Mouse (Mus musculus): Measurements from ENCODE around the gene Nrg3.
"Not testable (repeated sequence)": the region's sequence is repeated elsewhere in the genome, so short reads cannot be mapped to it uniquely, and the experiment has no call there.

The Nrg3 gene

DNA sequence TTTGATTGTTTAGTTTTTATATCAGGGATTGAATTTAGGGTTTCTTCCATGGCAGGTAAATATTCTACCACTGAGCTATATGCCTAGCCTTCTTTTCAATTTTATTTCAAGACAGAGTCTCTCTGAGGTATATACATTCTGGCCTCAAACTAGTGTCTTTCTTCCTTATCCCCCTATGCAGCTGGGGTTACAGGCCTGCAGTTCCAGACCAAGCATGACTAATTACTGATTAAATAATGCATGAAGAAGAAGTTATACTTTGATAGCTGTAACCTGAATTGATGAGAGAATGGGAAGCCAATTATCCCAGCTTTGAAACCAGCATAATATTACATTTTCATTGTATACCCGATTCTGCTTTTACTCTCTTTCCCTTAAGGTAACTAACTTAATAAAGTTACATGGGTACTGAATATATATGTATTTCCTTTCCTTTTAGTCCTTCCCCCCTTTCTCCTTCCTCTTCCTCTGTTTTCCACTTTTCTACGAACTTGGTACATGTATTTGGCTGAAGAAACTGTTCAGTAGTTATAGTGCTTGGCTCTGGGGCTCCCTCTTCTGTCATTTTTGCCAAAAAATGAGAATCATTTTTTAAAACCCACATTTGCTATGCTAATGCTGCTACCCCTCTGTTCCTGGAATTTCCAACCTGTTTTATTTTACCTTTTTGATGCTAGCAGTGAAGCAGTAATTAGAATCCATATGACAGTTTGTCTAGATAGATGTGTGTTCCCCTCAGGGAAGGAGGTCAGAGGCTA lies 843.8 kb downstream of the Nrg3 start:
- no peak for DNase-seq (ENCODE audit: low spot score in 2 of 2)

DNA sequence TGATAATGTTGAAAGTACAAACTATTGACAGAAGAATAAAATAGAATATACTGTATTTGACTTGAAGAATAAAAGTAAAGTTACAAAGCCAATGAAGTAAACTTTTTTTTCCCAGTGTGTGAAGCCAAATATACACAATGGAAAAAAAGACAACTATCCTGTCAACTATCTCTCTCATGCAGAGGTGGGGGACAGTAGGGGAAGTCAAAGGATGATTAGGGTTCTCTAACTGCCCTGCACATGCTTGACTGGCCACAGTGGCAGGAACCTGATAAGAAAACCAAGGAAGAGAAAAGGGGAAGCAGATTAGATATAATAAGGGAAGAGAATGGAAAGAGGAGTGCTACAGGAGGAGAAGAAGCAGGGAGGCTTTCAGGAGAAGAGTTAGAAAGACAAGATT lies 855.9 kb downstream of the Nrg3 start:
- DNase-seq (ENCODE audit: low spot score in 2 of 2) = no peak

- DNase-seq (ENCODE audit: low spot score in 2 of 2) = no peak
Measured at GRCm38 (mm10) chr14:38597735-38598134, 875.2 kb downstream of the Nrg3 start.

DNA sequence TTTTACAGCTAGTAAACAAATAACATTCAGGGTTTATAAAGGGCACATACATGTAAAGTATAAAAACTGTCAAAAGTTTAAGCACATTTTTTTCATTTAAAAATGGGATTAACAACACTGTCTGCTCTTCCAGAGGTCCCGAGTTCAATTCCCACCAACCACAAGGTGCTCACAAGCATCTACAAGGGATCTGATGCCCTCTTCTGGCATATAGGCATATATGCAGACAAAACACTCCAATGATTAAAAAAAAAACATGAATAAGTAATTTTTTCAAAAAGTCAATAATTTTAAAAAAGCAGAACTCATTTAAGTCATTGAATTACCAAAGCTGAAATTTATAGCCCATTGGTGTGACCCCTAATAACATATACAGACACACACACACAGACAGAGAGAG lies 878.6 kb downstream of the Nrg3 start:
- DNase-seq (ENCODE audit: low spot score in 2 of 2) = no peak

GRCm38 (mm10) chr14:38576796-38577195 lies 896.1 kb downstream of the Nrg3 start:
- no peak for DNase-seq (ENCODE audit: low spot score in 2 of 2)

GRCm38 (mm10) chr14:38568184-38568583 lies 904.7 kb downstream of the Nrg3 start:
- DNase-seq (ENCODE audit: low spot score in 2 of 2) = no peak

GRCm38 (mm10) chr14:38566182-38566581 lies 906.7 kb downstream of the Nrg3 start:
- DNase-seq (ENCODE audit: low spot score in 2 of 2) = no peak

DNA sequence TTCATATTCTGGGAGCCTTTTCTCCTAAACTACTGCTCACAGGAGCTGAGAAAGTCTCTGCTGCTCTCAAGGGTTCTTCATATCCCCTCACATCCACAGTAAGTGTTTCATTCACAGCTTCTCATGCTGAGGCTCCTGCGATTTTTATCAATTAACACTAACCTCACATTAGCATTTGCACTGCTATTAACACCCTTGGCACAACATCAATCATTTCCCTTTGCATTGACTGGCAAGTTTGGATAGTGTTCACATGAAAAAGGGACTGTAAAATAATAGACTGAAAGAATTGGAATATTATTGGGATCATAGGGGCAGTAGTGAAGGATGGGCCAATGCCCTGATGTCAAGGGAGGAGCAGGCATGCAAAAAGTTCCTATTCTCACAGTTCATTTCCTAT lies 918.3 kb downstream of the Nrg3 start:
- DNase-seq (ENCODE audit: low spot score in 2 of 2) = no peak

GRCm38 (mm10) chr14:38547257-38547656 lies 925.6 kb downstream of the Nrg3 start:
- DNase-seq (ENCODE audit: low spot score in 2 of 2) = no peak

- no peak for DNase-seq (ENCODE audit: low spot score in 2 of 2)
Measured at GRCm38 (mm10) chr14:38535181-38535580, 937.7 kb downstream of the Nrg3 start.

- DNase-seq (ENCODE audit: low spot score in 2 of 2) = no peak
Measured at GRCm38 (mm10) chr14:38533495-38533894, 939.4 kb downstream of the Nrg3 start.

- no peak for DNase-seq (ENCODE audit: low spot score in 2 of 2)
Measured at GRCm38 (mm10) chr14:38516232-38516631, 956.7 kb downstream of the Nrg3 start.

DNA sequence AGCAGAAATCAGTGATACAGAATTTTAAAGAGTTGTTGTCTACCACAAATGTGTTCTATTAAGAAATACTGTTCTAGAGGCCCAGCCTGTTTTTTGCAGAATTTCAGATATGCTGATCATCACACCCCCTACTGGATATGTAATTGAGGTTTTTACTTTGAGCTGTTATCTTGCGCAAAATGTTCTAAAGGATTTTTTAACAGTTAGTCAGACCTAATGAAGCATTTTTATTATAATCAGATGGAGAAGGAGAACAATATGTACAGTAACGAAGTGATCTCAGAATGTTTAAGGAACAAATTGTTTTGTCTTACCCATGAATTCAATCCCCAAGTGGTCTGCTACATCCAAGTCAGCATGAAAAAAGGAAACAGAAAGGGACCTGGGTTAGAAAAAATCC lies 963.9 kb downstream of the Nrg3 start:
- no peak for DNase-seq (ENCODE audit: low spot score in 2 of 2)

- DNase-seq (ENCODE audit: low spot score in 2 of 2) = no peak
Measured at GRCm38 (mm10) chr14:38494970-38495369, 977.9 kb downstream of the Nrg3 start.

- no peak for DNase-seq (ENCODE audit: low spot score in 2 of 2)
Measured at GRCm38 (mm10) chr14:38447086-38447485, 1025.8 kb downstream of the Nrg3 start.

DNA sequence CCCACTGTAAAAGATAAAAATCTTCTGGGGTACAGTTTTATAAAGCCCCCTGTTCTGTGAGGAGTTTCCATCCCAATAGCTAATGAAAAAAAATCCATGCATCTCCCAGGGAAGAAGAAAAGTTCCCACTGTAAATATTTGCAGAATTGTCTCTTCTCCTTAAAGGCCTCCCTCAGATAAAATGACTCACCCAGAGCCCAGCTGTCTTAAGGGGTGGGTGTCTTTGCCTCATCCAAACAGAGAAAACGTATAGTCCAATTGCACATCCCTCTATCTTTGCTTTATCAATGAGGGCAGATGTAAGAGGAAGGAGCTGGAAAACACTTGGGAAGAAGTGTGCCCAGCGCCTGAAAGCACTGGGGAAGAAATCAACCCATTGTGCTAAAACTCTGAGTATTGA lies 1028.1 kb downstream of the Nrg3 start:
- no peak for DNase-seq (ENCODE audit: low spot score in 2 of 2)

DNA sequence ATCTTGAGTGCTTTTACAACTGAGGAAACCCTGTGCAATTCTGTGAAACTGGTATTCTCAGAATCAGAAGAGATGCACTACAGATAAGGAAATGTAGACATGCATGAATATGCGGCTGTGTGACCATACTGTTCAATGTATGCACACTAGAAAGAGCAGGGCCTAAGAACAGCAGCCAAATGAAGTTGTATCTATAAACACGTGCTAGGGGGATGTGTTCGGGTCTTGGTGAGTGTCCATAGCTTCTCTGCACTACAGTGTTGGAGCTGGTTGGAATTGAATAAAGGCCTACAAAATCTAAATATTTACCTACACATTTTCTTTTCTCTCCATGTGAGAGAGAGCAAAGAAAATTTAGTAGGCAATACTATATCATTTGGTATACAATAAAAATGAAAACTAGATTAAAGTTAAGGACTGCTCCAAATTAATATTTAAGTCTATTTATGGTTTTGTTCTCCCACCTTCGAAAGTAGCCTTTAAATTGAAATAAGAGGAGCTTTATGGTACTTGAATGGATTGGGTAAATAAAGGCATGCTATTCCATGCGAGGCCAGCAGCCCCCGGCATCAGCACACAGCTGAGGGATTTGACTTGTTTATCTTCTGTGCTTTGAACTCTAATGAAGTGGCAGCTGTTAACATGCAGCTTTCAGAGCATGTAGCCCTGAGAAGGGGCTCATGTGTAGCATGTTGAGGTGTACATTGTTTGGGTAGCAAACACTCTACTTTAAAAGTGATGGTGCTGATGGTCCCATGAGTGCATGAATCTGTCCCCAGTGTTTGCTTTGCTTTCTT lies 1038.9 kb downstream of the Nrg3 start:
- no peak for DNase-seq (ENCODE audit: low spot score in 2 of 2)

DNA sequence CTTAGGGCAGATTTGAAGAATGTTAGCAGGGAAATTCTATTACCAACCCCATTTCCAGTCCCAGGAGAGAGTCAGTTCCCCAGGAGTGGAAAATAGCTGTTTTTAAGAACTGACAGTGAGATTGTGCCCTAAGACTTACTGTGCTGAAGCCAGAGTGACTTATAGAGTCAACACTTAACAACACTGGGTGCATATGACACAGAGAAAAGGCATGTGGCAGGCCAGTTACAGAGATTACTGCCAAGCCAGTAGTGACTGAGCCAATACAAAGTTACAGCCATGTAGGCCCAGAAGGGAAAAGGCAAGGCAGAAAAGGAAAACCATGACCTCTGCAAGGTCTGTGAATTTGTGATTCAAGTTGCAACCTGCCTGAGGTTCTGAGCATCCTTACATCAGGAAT lies 1098.2 kb downstream of the Nrg3 start:
- DNase-seq (ENCODE audit: low spot score in 2 of 2) = no peak

DNA sequence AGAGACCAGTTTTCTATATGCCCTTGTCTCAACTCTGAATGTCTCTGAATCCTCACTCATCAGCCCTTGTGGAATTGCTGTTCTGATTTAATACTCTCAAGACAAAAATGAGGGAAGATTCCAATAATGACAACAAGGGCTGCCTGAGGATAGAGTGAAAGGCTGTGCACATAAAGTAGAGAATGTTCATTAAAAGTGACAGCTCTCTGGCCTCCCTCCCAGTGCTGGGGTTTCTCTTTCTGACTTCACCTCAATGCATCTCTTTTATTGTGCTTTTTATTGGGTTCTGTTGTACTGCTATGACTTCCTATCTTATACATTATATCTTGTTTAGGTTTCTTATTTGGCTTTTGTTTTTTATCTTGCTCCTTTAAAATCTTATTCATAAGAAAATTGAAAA lies 1131.9 kb downstream of the Nrg3 start:
- no peak for DNase-seq (ENCODE audit: low spot score in 2 of 2)

DNA sequence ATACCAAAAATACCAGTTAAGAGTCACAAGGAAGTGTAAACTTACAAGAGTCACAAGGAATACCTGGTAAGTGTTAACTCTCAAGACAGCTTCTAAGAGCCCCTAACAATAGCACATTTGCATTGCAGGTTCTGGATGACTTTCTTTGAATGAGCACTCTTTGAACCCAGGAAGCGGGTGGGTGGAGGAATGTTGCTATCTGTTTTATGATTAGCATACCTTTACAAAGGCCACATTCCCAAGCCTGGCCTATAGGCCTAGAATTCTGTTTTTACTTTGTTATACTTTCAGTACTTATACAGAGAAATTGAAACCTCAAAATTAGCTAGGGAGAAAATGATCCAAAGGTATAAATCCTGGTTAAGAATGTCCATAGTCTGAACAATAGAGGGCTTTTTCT lies 1150.0 kb downstream of the Nrg3 start:
- DNase-seq (ENCODE audit: low spot score in 2 of 2) = not testable (repeated sequence)

DNA sequence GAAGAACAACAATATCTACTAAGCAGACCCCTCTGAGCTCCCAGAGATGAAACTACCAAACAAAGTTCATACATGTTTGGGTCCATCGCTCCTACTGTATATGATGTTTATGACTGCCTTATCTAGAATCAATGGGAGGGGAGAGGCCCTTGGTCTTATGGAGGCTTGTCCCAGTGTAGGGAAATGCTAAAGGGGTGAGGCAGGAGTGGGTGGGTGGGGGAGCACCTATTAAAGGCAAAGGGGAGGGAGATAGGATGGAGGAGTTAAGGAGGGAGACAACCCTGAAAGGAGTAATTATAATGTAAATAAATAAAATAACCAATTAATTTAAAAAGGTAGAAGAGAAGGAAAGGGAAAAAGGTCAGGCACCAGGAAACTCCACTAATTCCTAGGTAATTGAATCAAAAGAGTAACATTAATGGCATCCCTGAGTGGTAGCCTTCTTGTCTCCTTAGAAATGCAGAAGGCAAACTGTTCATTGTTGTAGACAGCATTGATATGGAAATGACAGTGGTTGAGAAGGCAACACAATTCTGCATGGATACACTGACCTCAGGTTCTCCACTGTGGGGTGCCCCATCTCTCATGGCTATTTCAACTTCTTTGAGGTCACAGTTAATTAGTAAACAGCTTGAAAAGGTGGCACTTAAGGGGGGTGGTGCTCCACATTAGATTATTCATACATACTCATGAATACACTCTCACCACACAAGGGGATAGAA lies 1152.1 kb downstream of the Nrg3 start:
- no peak for DNase-seq (ENCODE audit: low spot score in 2 of 2)

Measured in frontal cortex, postnatal 10 days (tissue).